Mouse (Mus musculus) cortical plate, adult 2 months (tissue): ENCODE measurements around the gene Lrrc73.

ENCODE experiments used
- CTCF ChIP-seq: fragments of 200-500 bp; IDR thresholded peaks from 2 replicates; pipeline ENCODE4 v1.5.1; 2011; ENCODE audit warnings: mild to moderate bottlenecking, control low read depth, low read length; ENCODE audit not compliant: insufficient read depth; ENCODE audit errors: extremely low read depth
- POLR2A ChIP-seq: fragments of 200-500 bp; IDR thresholded peaks from 2 replicates; pipeline ENCODE4 v1.6.1; 2011; ENCODE audit warnings: mild to moderate bottlenecking, low read length, control low read depth; ENCODE audit not compliant: insufficient read depth; ENCODE audit errors: extremely low read depth

DNA sequence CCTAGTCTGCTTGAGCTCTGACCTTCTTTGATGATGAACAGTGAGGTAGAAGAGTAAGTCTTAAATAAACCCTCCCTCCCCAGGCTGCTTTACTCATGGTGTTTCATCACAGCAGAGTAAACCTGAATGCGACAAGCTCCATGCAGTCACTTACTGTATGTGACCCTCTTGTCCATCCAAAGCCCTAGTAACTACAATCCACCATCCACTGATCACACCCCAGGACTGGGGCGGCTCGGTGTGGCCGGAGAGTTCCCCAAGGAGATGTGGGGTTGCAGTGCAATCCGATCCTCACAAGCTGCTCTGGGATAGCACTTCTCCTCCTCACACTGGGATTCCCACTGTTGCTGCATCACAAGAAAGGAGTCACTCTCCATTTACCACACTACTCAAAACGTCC is 21.1 kb downstream of the Lrrc73 start:
- TF ChIP-seq CTCF (no peak), POLR2A (no peak)
